Mouse (Mus musculus) adrenal gland, postnatal 14 days (tissue): Measurements from ENCODE around the gene Slc4a11. TPM values are rescaled to one million over a fixed set of nuclear protein-coding genes. Genes with fewer than 3 reads are reported as not detected.

Experiments
- total RNA-seq: library from RNA; stranded (reverse); gene quantifications from 2 replicates; pipeline ENCODE4 v1.2.3, GENCODE M21; 2021

The Slc4a11 gene
- total RNA-seq, 1 experiment from 2014 or later = 1.3 TPM

Other genes with a start within 250 kb of the Slc4a11 start
- gene Ptpra, start 247.2 kb downstream of the Slc4a11 start, total RNA-seq = 100 and 101 TPM in 2 replicates
- gene Mrps26, start 133.8 kb downstream of the Slc4a11 start, total RNA-seq = 54.5 and 63.2 TPM in 2 replicates
- not detected in 2 replicates for gene Oxt, start 121.3 kb downstream of the Slc4a11 start, total RNA-seq
- gene Avp, start 115.0 kb downstream of the Slc4a11 start, total RNA-seq = not detected in 2 replicates
- 13.4 and 14.0 TPM in 2 replicates for gene Fastkd5, start 67.5 kb downstream of the Slc4a11 start, total RNA-seq
- 5.1 and 5.6 TPM in 2 replicates for gene Ubox5, start 67.5 kb downstream of the Slc4a11 start, total RNA-seq
- gene Lzts3, start 54.7 kb downstream of the Slc4a11 start, total RNA-seq = 9.5 and 11.1 TPM in 2 replicates
- gene Ddrgk1, start 32.9 kb downstream of the Slc4a11 start, total RNA-seq = 137 and 148 TPM in 2 replicates
- 27.0 and 28.9 TPM in 2 replicates for gene Itpa, start 29.9 kb downstream of the Slc4a11 start, total RNA-seq
- gene 4930402H24Rik, start 208.9 kb upstream of the Slc4a11 start, total RNA-seq = 36.3 and 43.6 TPM in 2 replicates
- gene Atrn, start 209.0 kb upstream of the Slc4a11 start, total RNA-seq = 29.6 and 30.7 TPM in 2 replicates